Mouse (Mus musculus): ENCODE results near the gene Klk1b8. TPM values are rescaled to one million over a fixed set of nuclear protein-coding genes. Genes with fewer than 3 reads are reported as not detected.

The Klk1b8 gene
- polyA plus RNA-seq (2016; fragmentation: Nextera tagmentation; extraction: Ambion mirVana): not detected in 2 replicates

- H3K27me3 ChIP-seq: no peaks in the 10 kb centered on the region
- no peak within 1 kb of the TSS for H3K9ac ChIP-seq
- no peak within 1 kb of the TSS for H3K4me2 ChIP-seq (replicated peaks)
- no peaks in the 10 kb centered on the region for H3K36me3 ChIP-seq
- WGBS: 95% methylated on average over 2 of the region's 2 CpGs
- ATAC-seq (ENCODE audit: insufficient number of reproducible peaks, insufficient read depth, low FRiP score, low TSS enrichment): no peak
- H3K9me3 ChIP-seq: no peaks in the 10 kb centered on the region
- H3K4me1 ChIP-seq: no peaks in the 10 kb centered on the region
- no peak within 1 kb of the TSS for H3K4me3 ChIP-seq
- no peak within 1 kb of the TSS for H3K27ac ChIP-seq
Observed at GRCm38 (mm10) chr7:43950364-43950763, at the start of gene Klk1b8. Gene Klk1b8 (plus strand): TSS chr7:43950664.

- no peak for ATAC-seq (ENCODE audit: insufficient number of reproducible peaks, insufficient read depth, low FRiP score, low TSS enrichment)
- no peak overlapping the region for H3K9ac ChIP-seq
- 61% methylated on average over 9 of the region's 9 CpGs for WGBS
- no peak overlapping the region for H3K4me3 ChIP-seq
- H3K4me1 ChIP-seq: no peaks in the 10 kb centered on the region
- H3K27ac ChIP-seq: no peak overlapping the region
- H3K27me3 ChIP-seq: no peaks in the 10 kb centered on the region
- H3K4me2 ChIP-seq (replicated peaks): no peak overlapping the region
- H3K36me3 ChIP-seq: no peaks in the 10 kb centered on the region
- no peaks in the 10 kb centered on the region for H3K9me3 ChIP-seq
Observed at GRCm38 (mm10) chr7:43914821-43915220, 35.6 kb upstream of the Klk1b8 start.

DNA sequence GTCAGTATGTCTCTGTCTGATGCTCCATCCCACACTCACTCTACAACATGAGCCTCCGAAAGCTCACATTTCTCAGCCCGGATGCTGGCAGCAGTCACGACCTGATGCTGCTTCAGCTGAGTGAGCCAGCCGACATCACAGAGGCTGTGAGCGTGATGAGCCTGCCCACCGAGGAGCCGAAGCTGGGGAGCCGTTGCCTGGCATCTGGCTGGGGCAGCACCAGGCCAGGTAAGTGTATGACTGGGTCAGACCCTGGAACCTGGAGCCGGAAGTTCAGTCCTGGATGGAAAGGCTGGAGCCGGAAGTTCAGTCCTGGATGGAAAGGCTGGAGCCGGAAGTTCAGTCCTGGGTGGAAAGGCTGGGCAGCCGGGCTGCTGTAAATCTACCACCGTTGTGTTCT, 32.0 kb upstream of the Klk1b8 start:
- H3K9me3 ChIP-seq: no peaks in the 10 kb centered on the region
- 86% methylated on average over 13 of the region's 13 CpGs for WGBS

GRCm38 (mm10) chr7:43918871-43919270, 31.6 kb upstream of the Klk1b8 start:
- ATAC-seq (ENCODE audit: insufficient number of reproducible peaks, insufficient read depth, low FRiP score, low TSS enrichment): no peak
- no peak overlapping the region for H3K4me3 ChIP-seq
- 73% methylated on average over 8 of the region's 8 CpGs for WGBS
- H3K4me1 ChIP-seq: no peaks in the 10 kb centered on the region
- H3K9me3 ChIP-seq: no peaks in the 10 kb centered on the region
- no peak overlapping the region for H3K27ac ChIP-seq
- H3K36me3 ChIP-seq: no peaks in the 10 kb centered on the region
- no peak overlapping the region for H3K4me2 ChIP-seq (replicated peaks)
- no peak overlapping the region for H3K9ac ChIP-seq
- H3K27me3 ChIP-seq: no peaks in the 10 kb centered on the region

More for the DNA sequence above, 32.0 kb upstream of the Klk1b8 start:
- no peak overlapping the region for H3K9ac ChIP-seq
- ATAC-seq (ENCODE audit: insufficient number of reproducible peaks, insufficient read depth, low FRiP score, low TSS enrichment): no peak
- no peak overlapping the region for H3K4me3 ChIP-seq
- no peak overlapping the region for H3K27ac ChIP-seq
- no peaks in the 10 kb centered on the region for H3K36me3 ChIP-seq
- no peaks in the 10 kb centered on the region for H3K27me3 ChIP-seq
- no peaks in the 10 kb centered on the region for H3K4me1 ChIP-seq
- no peak overlapping the region for H3K4me2 ChIP-seq (replicated peaks)

DNA sequence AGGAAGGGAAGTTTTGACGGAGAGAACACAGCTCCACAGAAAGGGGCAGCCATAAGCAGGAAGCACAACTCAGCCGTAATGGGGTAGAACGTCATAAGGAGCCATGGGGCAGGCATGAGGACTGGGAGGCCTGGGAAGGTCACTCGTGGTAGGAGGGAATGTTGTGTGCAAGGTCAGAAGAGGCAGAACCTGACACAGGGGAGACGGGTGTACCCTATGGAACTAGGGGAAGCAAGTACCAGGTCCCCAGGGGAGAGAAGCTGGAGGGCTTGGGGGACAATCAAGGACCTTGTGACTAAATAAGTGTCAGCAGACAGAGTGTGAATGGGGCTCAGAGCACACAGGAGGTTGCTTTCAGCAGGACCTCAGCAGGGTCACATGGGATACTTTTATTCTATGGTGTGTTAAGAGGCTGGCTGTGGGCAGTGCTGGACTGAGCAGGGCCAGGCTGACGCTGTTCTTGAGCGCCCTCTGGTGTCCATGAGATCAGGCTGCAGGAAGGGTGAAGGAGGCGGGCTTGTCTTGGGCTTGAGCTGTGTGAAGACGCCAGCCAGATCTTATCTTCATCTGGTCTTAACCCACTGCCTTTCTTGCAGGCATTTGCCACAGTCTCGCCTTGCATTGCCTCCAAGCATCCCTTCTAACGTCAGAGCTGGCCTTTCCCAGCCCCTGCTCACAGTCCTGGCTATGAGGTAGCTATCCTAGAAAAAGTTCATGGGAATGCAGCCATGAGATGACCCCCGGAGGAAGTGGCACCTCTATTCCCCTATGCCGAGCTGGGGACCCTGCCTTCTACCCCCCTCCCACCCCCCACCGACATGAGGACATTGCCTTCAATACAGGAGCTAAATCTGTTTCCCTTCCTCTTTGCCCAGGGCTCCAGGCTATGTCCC, 30.7 kb upstream of the Klk1b8 start:
- Histone ChIP-seq H3K4me2 (replicated peaks) (no peak overlapping the region), H3K9ac (no peak overlapping the region), H3K27ac (no peak overlapping the region), H3K27me3 (no peaks in the 10 kb centered on the region), H3K4me3 (no peak overlapping the region), H3K9me3 (no peaks in the 10 kb centered on the region), H3K36me3 (no peaks in the 10 kb centered on the region), H3K4me1 (no peaks in the 10 kb centered on the region)
- WGBS: 28% methylated on average over 14 of the region's 14 CpGs
- ATAC-seq (ENCODE audit: insufficient number of reproducible peaks, insufficient read depth, low FRiP score, low TSS enrichment): peak; percentile 80; the same call in 1 of the 2 replicates

DNA sequence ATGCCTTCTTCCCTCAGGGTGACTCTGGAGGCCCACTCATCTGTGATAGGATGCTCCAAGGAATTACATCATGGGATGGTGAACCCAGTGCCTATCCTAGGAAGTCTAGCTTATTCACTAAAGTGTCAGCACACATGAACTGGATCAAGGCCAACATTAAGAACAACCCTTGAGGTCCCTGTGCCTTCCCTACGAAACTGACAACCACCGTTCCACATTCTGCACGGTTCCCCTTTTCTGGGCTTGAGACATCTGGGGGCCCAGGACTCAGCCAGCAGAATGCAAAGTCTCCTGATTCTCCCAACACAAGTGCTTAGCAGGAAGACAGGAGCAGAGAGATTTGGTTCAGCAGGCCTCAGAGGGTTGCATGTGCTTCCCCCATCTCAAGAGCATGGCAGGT, 29.9 kb upstream of the Klk1b8 start:
- no peaks in the 10 kb centered on the region for H3K9me3 ChIP-seq
- WGBS: 92% methylated on average over 3 of the region's 3 CpGs
- no peak overlapping the region for H3K27ac ChIP-seq
- H3K27me3 ChIP-seq: no peaks in the 10 kb centered on the region
- no peak for ATAC-seq (ENCODE audit: insufficient number of reproducible peaks, insufficient read depth, low FRiP score, low TSS enrichment)
- no peak overlapping the region for H3K9ac ChIP-seq
- H3K4me1 ChIP-seq: no peaks in the 10 kb centered on the region
- no peaks in the 10 kb centered on the region for H3K36me3 ChIP-seq
- no peak overlapping the region for H3K4me3 ChIP-seq
- no peak overlapping the region for H3K4me2 ChIP-seq (replicated peaks)

- Histone ChIP-seq H3K9ac (no peak overlapping the region), H3K4me1 (no peaks in the 10 kb centered on the region), H3K27me3 (no peaks in the 10 kb centered on the region), H3K9me3 (no peaks in the 10 kb centered on the region), H3K27ac (no peak overlapping the region), H3K36me3 (no peaks in the 10 kb centered on the region), H3K4me3 (no peak overlapping the region), H3K4me2 (replicated peaks) (no peak overlapping the region)
- ATAC-seq (ENCODE audit: insufficient number of reproducible peaks, insufficient read depth, low FRiP score, low TSS enrichment): no peak
- 86% methylated on average over 6 of the region's 6 CpGs for WGBS
Observed at GRCm38 (mm10) chr7:43921087-43921486, 29.4 kb upstream of the Klk1b8 start.

DNA sequence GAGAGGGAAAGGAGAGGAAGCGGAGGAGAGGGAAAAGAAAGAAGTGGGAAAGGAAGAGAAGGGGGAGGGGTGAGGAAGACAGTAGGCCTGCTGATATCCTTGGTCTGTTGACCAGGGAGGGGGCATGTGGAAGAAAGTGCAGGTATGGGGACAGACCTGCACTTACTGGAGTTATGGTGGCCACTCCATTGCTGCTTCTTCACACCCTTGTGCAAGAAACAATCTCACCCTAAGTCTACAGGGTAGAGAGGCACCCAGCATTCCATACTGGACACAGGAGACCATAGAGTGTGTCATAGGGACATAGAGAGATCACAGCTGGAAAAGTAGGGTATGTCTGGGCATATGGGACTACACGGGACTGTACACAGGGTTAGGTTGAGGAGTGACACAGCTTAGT, 28.5 kb upstream of the Klk1b8 start:
- no peaks in the 10 kb centered on the region for H3K9me3 ChIP-seq
- H3K4me1 ChIP-seq: no peaks in the 10 kb centered on the region
- WGBS: 74% methylated on average over 2 of the region's 2 CpGs
- H3K27ac ChIP-seq: no peak overlapping the region
- no peaks in the 10 kb centered on the region for H3K36me3 ChIP-seq
- no peak overlapping the region for H3K9ac ChIP-seq
- H3K4me3 ChIP-seq: no peak overlapping the region
- H3K27me3 ChIP-seq: no peaks in the 10 kb centered on the region
- no peak overlapping the region for H3K4me2 ChIP-seq (replicated peaks)
- no peak for ATAC-seq (ENCODE audit: insufficient number of reproducible peaks, insufficient read depth, low FRiP score, low TSS enrichment)

GRCm38 (mm10) chr7:43925985-43926384, 24.5 kb upstream of the Klk1b8 start:
- Histone ChIP-seq H3K9me3 (no peaks in the 10 kb centered on the region), H3K36me3 (no peaks in the 10 kb centered on the region), H3K9ac (no peak overlapping the region), H3K27ac (no peak overlapping the region), H3K27me3 (no peaks in the 10 kb centered on the region), H3K4me3 (no peak overlapping the region), H3K4me2 (replicated peaks) (no peak overlapping the region), H3K4me1 (no peaks in the 10 kb centered on the region)
- no peak for ATAC-seq (ENCODE audit: insufficient number of reproducible peaks, insufficient read depth, low FRiP score, low TSS enrichment)
- WGBS: 68% methylated on average over 5 of the region's 5 CpGs

DNA sequence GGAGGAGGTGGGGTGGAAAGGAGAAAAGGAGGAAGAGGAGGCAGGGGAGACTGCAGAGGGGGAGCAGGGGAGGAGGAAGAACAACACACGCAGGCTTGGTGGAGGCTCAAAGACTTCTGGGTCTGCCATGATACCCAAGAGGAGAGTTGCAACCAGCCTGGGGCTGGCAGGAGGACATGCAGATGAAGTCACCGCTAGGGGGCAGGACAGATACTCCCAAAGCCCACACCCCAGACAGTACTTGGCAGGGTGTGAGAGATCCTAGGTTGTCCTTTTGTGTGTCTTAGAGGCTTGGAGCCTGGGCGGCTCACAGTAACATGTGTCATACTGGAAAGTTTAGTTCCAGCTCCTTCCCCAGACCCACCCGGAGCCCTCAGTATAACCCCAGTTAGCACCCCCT, 21.9 kb upstream of the Klk1b8 start:
- H3K36me3 ChIP-seq: no peaks in the 10 kb centered on the region
- H3K9me3 ChIP-seq: no peaks in the 10 kb centered on the region
- no peak overlapping the region for H3K4me3 ChIP-seq
- H3K4me1 ChIP-seq: no peaks in the 10 kb centered on the region
- WGBS: 43% methylated on average over 4 of the region's 4 CpGs
- no peak overlapping the region for H3K4me2 ChIP-seq (replicated peaks)
- no peaks in the 10 kb centered on the region for H3K27me3 ChIP-seq
- no peak overlapping the region for H3K27ac ChIP-seq
- H3K9ac ChIP-seq: no peak overlapping the region
- no peak for ATAC-seq (ENCODE audit: insufficient number of reproducible peaks, insufficient read depth, low FRiP score, low TSS enrichment)

- no peak overlapping the region for H3K4me3 ChIP-seq
- H3K9ac ChIP-seq: no peak overlapping the region
- no peaks in the 10 kb centered on the region for H3K27me3 ChIP-seq
- 55% methylated on average over 4 of the region's 4 CpGs for WGBS
- H3K4me2 ChIP-seq (replicated peaks): no peak overlapping the region
- H3K4me1 ChIP-seq: no peaks in the 10 kb centered on the region
- H3K9me3 ChIP-seq: no peaks in the 10 kb centered on the region
- ATAC-seq (ENCODE audit: insufficient number of reproducible peaks, insufficient read depth, low FRiP score, low TSS enrichment): no peak
- H3K27ac ChIP-seq: no peak overlapping the region
- H3K36me3 ChIP-seq: no peaks in the 10 kb centered on the region
Observed at GRCm38 (mm10) chr7:43932337-43932736, 18.1 kb upstream of the Klk1b8 start.

GRCm38 (mm10) chr7:43933440-43933839, 17.0 kb upstream of the Klk1b8 start, which contains the start of gene Klk15:
Gene Klk15 (plus strand): TSS chr7:43933740.
- Histone ChIP-seq H3K27ac (no peak within 1 kb of the TSS), H3K9ac (no peak within 1 kb of the TSS), H3K4me3 (no peak within 1 kb of the TSS), H3K36me3 (no peaks in the 10 kb centered on the region), H3K9me3 (no peaks in the 10 kb centered on the region), H3K4me1 (no peaks in the 10 kb centered on the region), H3K4me2 (replicated peaks) (no peak within 1 kb of the TSS), H3K27me3 (no peaks in the 10 kb centered on the region)
- 94% methylated on average over 3 of the region's 3 CpGs for WGBS
- no peak for ATAC-seq (ENCODE audit: insufficient number of reproducible peaks, insufficient read depth, low FRiP score, low TSS enrichment)

Data from embryonic facial prominence, embryonic 12.5 days (tissue).